Mouse (Mus musculus): ENCODE results near the gene Tldc2. TPM values are rescaled to one million over a fixed set of nuclear protein-coding genes. Genes with fewer than 3 reads are reported as not detected.

Gene Tldc2
- polyA plus RNA-seq, 1 experiment from 2014 or later: not detected

DNA sequence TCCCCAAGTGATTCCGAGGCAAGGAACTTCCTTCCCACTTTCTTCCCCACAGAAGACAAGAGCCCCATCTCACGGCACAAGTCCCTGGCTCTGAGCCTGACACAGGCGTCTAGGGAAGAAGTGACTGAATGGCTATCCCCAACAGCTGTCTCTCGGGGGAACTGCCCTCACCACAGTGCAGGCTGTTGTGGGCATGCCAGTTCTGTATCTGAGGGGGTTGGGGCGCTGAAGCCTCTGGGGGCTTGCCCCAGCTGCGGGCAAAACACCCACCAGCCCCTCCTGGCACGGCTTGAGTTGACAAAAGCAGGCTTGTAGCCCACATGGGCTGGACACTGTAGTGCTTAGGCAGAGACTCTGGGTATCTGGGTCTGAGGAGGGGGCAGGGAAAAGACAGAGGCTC lies 22.7 kb upstream of the Tldc2 start:
- H3K9me3 ChIP-seq: no peaks in the 10 kb centered on the region
- no peak overlapping the region; the same call in 1 of the 2 replicates for H3K27ac ChIP-seq
- no peak for ATAC-seq (ENCODE audit: insufficient number of reproducible peaks, low FRiP score, low TSS enrichment, low read depth)
- no peak overlapping the region for H3K4me3 ChIP-seq
- no peak overlapping the region for H3K9ac ChIP-seq
- no peak overlapping the region for H3K4me2 ChIP-seq
- no peaks in the 10 kb centered on the region for H3K27me3 ChIP-seq
- whole genome bisulfite sequencing: 54% methylated on average over 7 of the region's 7 CpGs
- peaks cover 13% of the 10 kb centered on the region for H3K36me3 ChIP-seq
- H3K4me1 ChIP-seq: peaks cover 71% of the 10 kb centered on the region

GRCm38 (mm10) chr2:157064978-157065878 lies 21.6 kb upstream of the Tldc2 start:
- Histone ChIP-seq H3K9me3 (no peaks in the 10 kb centered on the region), H3K4me1 (peaks cover 72% of the 10 kb centered on the region), H3K27ac (peak overlapping the region; percentile 61; the same call in 1 of the 2 replicates), H3K36me3 (peaks cover 2% of the 10 kb centered on the region; the same call in 1 of the 2 replicates), H3K4me2 (no peak overlapping the region), H3K9ac (no peak overlapping the region), H3K4me3 (no peak overlapping the region), H3K27me3 (no peaks in the 10 kb centered on the region)
- 71% methylated on average over 14 of the region's 14 CpGs for WGBS
- ATAC-seq (ENCODE audit: insufficient number of reproducible peaks, low FRiP score, low TSS enrichment, low read depth): no peak

GRCm38 (mm10) chr2:157065879-157066226 lies 21.0 kb upstream of the Tldc2 start:
- no peak for ATAC-seq (ENCODE audit: insufficient number of reproducible peaks, low FRiP score, low TSS enrichment, low read depth)
- H3K9ac ChIP-seq: no peak overlapping the region
- peaks cover 77% of the 10 kb centered on the region for H3K4me1 ChIP-seq
- H3K27ac ChIP-seq: peak overlapping the region; percentile 61; the same call in 1 of the 2 replicates
- H3K9me3 ChIP-seq: no peaks in the 10 kb centered on the region
- H3K4me3 ChIP-seq: no peak overlapping the region
- 55% methylated on average over 7 of the region's 7 CpGs for WGBS
- no peak overlapping the region for H3K4me2 ChIP-seq
- H3K36me3 ChIP-seq: no peaks in the 10 kb centered on the region
- H3K27me3 ChIP-seq: no peaks in the 10 kb centered on the region

DNA sequence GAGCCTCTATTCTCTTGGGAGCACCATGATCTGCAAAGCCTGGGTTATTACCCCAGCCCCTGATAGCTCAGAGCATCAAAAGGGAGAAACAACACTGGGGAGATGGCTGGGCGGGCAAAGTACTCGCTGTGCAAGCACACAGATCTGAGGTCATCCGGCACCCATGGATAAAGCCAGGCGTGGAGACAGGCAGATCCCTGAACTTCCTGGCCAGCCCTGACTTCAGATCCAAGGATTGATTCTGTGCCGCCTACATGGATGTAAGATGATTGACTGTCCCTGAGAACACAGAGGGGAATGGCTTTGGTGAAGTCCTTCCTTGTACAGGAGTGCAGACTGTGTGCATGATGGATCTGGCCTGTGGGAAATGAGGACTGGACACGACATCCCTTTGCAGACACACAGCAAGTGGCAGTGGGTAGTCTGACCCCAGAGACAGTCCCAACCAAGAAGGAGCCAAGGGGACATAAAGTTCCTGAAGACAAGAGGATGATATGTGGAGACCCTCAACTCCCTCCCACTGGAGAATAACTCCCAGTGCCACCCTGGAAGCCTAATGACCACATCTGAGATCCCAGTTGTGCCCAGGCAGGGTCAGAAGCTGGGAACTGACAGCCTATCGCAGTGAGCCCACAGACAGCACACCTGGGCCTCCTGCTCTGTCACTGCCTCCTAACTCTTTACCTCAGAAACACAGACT lies 20.0 kb upstream of the Tldc2 start:
- H3K4me1 ChIP-seq: peaks cover 87% of the 10 kb centered on the region
- no peaks in the 10 kb centered on the region for H3K36me3 ChIP-seq
- H3K4me2 ChIP-seq: no peak overlapping the region
- no peaks in the 10 kb centered on the region for H3K9me3 ChIP-seq
- no peak for ATAC-seq (ENCODE audit: insufficient number of reproducible peaks, low FRiP score, low TSS enrichment, low read depth)
- H3K27ac ChIP-seq: no peak overlapping the region
- H3K9ac ChIP-seq: no peak overlapping the region
- 84% methylated on average over 7 of the region's 7 CpGs for WGBS
- H3K27me3 ChIP-seq: no peaks in the 10 kb centered on the region
- H3K4me3 ChIP-seq: no peak overlapping the region

- Histone ChIP-seq H3K4me1 (peaks cover 91% of the 10 kb centered on the region), H3K27ac (peak overlapping the region; percentile 81), H3K36me3 (peaks cover 10% of the 10 kb centered on the region; the same call in 1 of the 2 replicates), H3K9me3 (no peaks in the 10 kb centered on the region), H3K27me3 (no peaks in the 10 kb centered on the region), H3K9ac (no peak overlapping the region), H3K4me2 (0 out of 2 replicates have a peak overlapping the region, but pooled peaks have one; percentile 14), H3K4me3 (no peak overlapping the region)
- no peak for ATAC-seq (ENCODE audit: insufficient number of reproducible peaks, low FRiP score, low TSS enrichment, low read depth)
- 62% methylated on average over 14 of the region's 14 CpGs for WGBS
Observed at GRCm38 (mm10) chr2:157068701-157069354, 18.0 kb upstream of the Tldc2 start.

- WGBS: 50% methylated on average over 3 of the region's 3 CpGs
- Histone ChIP-seq H3K36me3 (peaks cover 11% of the 10 kb centered on the region; the same call in 1 of the 2 replicates), H3K9ac (no peak overlapping the region), H3K4me3 (no peak overlapping the region; the same call in 1 of the 2 replicates), H3K9me3 (no peaks in the 10 kb centered on the region), H3K4me2 (0 out of 2 replicates have a peak overlapping the region, but pooled peaks have one; percentile 14), H3K27ac (peak overlapping the region; percentile 81), H3K4me1 (peaks cover 91% of the 10 kb centered on the region), H3K27me3 (no peaks in the 10 kb centered on the region)
- ATAC-seq (ENCODE audit: insufficient number of reproducible peaks, low FRiP score, low TSS enrichment, low read depth): no peak
Observed at GRCm38 (mm10) chr2:157069355-157069735, 17.5 kb upstream of the Tldc2 start.

DNA sequence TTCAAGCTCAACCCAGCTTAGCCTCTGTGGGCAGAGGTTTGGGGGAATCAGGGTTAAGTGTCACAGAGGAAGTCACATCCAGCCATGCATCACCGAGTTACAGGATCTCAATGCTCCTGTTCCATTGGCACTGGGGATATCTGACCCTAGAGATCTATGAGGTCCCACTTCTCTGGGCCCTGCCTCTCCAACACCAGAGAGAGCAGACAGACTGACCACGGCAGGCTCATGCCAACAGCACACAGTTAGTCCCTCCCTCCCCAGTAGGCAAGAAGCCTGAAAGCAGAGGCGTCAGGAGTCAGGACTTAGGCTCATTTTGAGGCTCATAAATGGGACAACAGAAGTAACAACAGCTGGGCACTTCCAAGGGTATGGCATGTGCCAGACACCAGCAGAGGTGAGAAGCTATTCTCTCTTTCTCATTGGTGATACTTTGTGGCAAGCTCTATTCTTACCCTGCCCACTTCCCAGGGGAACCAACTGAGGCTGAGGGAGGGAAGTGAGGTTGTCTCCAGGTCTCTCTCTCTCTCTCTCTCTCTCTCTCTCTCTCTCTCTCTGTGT lies 17.0 kb upstream of the Tldc2 start:
- WGBS: 34% methylated on average over 3 of the region's 3 CpGs
- no peak for ATAC-seq (ENCODE audit: insufficient number of reproducible peaks, low FRiP score, low TSS enrichment, low read depth)

GRCm38 (mm10) chr2:157070365-157070764 lies 16.5 kb upstream of the Tldc2 start:
- Histone ChIP-seq H3K27me3 (no peaks in the 10 kb centered on the region), H3K36me3 (peaks cover 11% of the 10 kb centered on the region; the same call in 1 of the 2 replicates), H3K4me1 (peaks cover 91% of the 10 kb centered on the region), H3K4me2 (no peak overlapping the region; the same call in 1 of the 2 replicates), H3K27ac (peak overlapping the region; percentile 81), H3K9me3 (no peaks in the 10 kb centered on the region), H3K9ac (peak overlapping the region; percentile 18; the same call in 1 of the 2 replicates), H3K4me3 (no peak overlapping the region)
- WGBS: 33% methylated on average over 9 of the region's 9 CpGs
- no peak for ATAC-seq (ENCODE audit: insufficient number of reproducible peaks, low FRiP score, low TSS enrichment, low read depth)

More for the DNA sequence above, 17.0 kb upstream of the Tldc2 start:
- Histone ChIP-seq H3K27ac (peak overlapping the region; percentile 81), H3K4me1 (peaks cover 91% of the 10 kb centered on the region), H3K4me2 (no peak overlapping the region), H3K9ac (no peak overlapping the region), H3K9me3 (no peaks in the 10 kb centered on the region), H3K4me3 (no peak overlapping the region; the same call in 1 of the 2 replicates), H3K27me3 (no peaks in the 10 kb centered on the region), H3K36me3 (peaks cover 11% of the 10 kb centered on the region; the same call in 1 of the 2 replicates)

DNA sequence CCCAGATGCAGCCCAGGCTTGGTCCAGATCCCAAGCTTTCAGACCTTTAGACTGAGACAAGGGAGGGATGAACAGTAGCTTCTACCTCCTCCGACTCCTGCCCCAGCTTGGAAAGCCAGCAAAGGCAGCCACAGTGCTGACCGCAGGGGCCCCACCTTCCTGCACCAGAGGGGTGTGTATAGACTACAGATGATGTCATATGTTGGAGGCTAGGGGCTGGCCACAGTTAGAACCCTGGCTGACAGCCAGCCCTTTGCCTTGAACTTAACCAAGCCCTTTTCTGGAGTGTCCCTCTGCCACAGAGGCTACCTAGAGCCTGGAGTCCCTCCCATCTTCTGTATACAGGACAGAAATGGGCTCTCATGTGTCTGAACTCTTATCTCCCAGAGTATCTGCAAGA lies 15.3 kb upstream of the Tldc2 start:
- ATAC-seq (ENCODE audit: insufficient number of reproducible peaks, low FRiP score, low TSS enrichment, low read depth): peak; percentile 57; the same call in 1 of the 2 replicates
- Histone ChIP-seq H3K9ac (no peak overlapping the region), H3K27me3 (no peaks in the 10 kb centered on the region), H3K36me3 (peaks cover 11% of the 10 kb centered on the region; the same call in 1 of the 2 replicates), H3K4me3 (no peak overlapping the region), H3K9me3 (no peaks in the 10 kb centered on the region), H3K4me1 (peaks cover 93% of the 10 kb centered on the region), H3K4me2 (peak overlapping the region; percentile 20; the same call in 1 of the 2 replicates), H3K27ac (peak overlapping the region; percentile 67)
- 31% methylated on average over 2 of the region's 2 CpGs for WGBS

DNA sequence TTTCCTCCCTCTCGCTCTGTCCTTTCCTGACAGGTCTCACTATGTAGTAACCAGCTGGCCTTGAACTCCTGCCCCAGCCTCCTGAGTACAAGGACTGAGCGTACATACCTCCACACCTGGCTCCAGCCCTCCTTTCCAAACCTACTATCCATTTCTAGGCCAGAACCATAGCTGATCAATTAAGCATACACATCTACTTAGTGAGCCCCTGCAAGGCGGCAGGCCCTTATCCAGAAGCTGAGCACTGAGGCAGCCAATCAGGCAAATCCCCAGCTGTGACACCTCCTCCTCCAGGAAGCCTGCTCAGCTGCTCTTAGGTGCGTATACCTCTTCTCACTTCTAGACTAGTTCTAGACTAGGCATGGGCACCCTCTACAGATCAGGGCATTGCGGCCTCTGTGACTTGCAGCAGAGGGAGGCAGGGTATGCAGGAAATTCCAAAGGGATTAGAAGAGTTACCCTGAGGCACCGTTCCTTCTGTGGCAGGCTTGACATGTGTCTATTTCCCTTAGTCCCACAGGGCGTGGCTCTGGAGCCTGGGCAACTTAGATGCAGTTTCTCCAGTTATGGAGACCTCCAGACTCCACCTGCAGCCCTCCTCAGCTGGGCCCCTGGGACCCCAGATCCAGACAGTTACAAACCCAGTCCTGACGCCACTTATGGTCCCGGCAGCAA lies 14.4 kb upstream of the Tldc2 start:
- H3K9me3 ChIP-seq: no peaks in the 10 kb centered on the region
- peak overlapping the region; percentile 67 for H3K27ac ChIP-seq
- H3K27me3 ChIP-seq: no peaks in the 10 kb centered on the region
- WGBS: 51% methylated on average over 9 of the region's 9 CpGs
- H3K9ac ChIP-seq: no peak overlapping the region
- H3K4me2 ChIP-seq: no peak overlapping the region
- H3K36me3 ChIP-seq: peaks cover 11% of the 10 kb centered on the region; the same call in 1 of the 2 replicates
- H3K4me3 ChIP-seq: no peak overlapping the region
- ATAC-seq (ENCODE audit: insufficient number of reproducible peaks, low FRiP score, low TSS enrichment, low read depth): no peak
- H3K4me1 ChIP-seq: peaks cover 93% of the 10 kb centered on the region

Data from limb, embryonic 15.5 days (tissue).